Mouse (Mus musculus): ENCODE measurements around the gene F2rl1. TPM values are rescaled to one million over a fixed set of nuclear protein-coding genes. Genes with fewer than 3 reads are reported as not detected.
A peak's percentile ranks its signal among the peaks of the same experiment; 100 is the strongest.
"Not testable (repeated sequence)": the region's sequence is repeated elsewhere in the genome, so short reads cannot be mapped to it uniquely, and the experiment has no call there.

The F2rl1 gene
- polyA plus RNA-seq, 1 experiment from 2014 or later = 4.5 TPM

DNA sequence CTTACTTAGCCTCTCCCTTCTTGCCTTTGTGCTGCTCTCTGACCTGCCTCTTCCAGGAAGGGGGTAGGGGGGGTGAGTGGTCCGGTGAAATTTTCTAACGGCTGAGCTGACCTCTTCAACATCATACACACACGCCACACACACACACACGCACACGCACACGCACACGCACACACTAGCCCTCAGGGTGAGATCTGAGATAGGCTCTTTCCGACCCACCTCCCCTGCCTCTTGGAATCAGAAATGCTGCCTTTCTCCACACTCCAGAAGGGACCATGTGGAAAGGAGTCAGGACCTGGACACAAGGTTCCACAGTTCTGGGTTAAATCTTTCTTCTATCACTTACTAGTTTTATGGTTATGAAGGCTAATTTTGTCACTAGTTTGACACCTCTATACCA, 8.6 kb upstream of the F2rl1 start:
- ATAC-seq (ENCODE audit: insufficient read depth) = no peak
- WGBS = 40% methylated on average over 8 of the region's 8 CpGs
- Histone ChIP-seq H3K4me2 (peak overlapping the region; percentile 44; the same call in 1 of the 2 replicates), H3K36me3 (ENCODE audit: insufficient read depth) (no peaks in the 10 kb centered on the region), H3K9me3 (ENCODE audit: low read depth, low read length) (no peaks in the 10 kb centered on the region), H3K27me3 (ENCODE audit: insufficient read depth, low read length) (no peaks in the 10 kb centered on the region), H3K9ac (no peak overlapping the region), H3K27ac (ENCODE audit: low read depth) (peak overlapping the region; percentile 71; the same call in 1 of the 2 replicates), H3K4me3 (ENCODE audit: low read depth, low read length) (no peak overlapping the region), H3K4me1 (ENCODE audit: insufficient read depth) (peaks cover 4% of the 10 kb centered on the region; the same call in 1 of the 2 replicates)
- no peak for DNase-seq
- TF ChIP-seq CTCF (IDR thresholded peaks at IDR 0.05; ENCODE audit: low read depth) = no peak

GRCm38 (mm10) chr13:95533121-95533520, 8.1 kb upstream of the F2rl1 start:
- not testable (repeated sequence) for H3K27me3 ChIP-seq (ENCODE audit: insufficient read depth, low read length); H3K4me3 ChIP-seq (ENCODE audit: low read depth, low read length); H3K4me2 ChIP-seq; H3K9ac ChIP-seq; H3K4me1 ChIP-seq (ENCODE audit: insufficient read depth); H3K27ac ChIP-seq (ENCODE audit: low read depth); ATAC-seq (ENCODE audit: insufficient read depth); DNase-seq; H3K9me3 ChIP-seq (ENCODE audit: low read depth, low read length); H3K36me3 ChIP-seq (ENCODE audit: insufficient read depth)
- WGBS = 76% methylated on average over 5 of the region's 5 CpGs

- Histone ChIP-seq H3K9ac (no peak overlapping the region), H3K27me3 (ENCODE audit: insufficient read depth, low read length) (peaks cover 2% of the 10 kb centered on the region; the same call in 1 of the 2 replicates), H3K4me2 (no peak overlapping the region), H3K9me3 (ENCODE audit: low read depth, low read length) (no peaks in the 10 kb centered on the region), H3K27ac (ENCODE audit: low read depth) (no peak overlapping the region), H3K4me1 (ENCODE audit: insufficient read depth) (peaks cover 4% of the 10 kb centered on the region; the same call in 1 of the 2 replicates), H3K36me3 (ENCODE audit: insufficient read depth) (no peaks in the 10 kb centered on the region), H3K4me3 (ENCODE audit: low read depth, low read length) (no peak overlapping the region)
- ATAC-seq (ENCODE audit: insufficient read depth) (no peak), DNase-seq (peak; percentile 36)
- TF ChIP-seq CTCF (IDR thresholded peaks at IDR 0.05; ENCODE audit: low read depth) = no peak
- WGBS = 16% methylated on average over 9 of the region's 9 CpGs
Observed at GRCm38 (mm10) chr13:95531273-95532045, 6.4 kb upstream of the F2rl1 start.

GRCm38 (mm10) chr13:95529246-95529645, 4.2 kb upstream of the F2rl1 start:
- Histone ChIP-seq H3K36me3 (ENCODE audit: insufficient read depth) (no peaks in the 10 kb centered on the region), H3K27me3 (ENCODE audit: insufficient read depth, low read length) (peaks cover 21% of the 10 kb centered on the region), H3K4me2 (no peak overlapping the region), H3K9ac (no peak overlapping the region), H3K9me3 (ENCODE audit: low read depth, low read length) (no peaks in the 10 kb centered on the region), H3K27ac (ENCODE audit: low read depth) (no peak overlapping the region), H3K4me1 (ENCODE audit: insufficient read depth) (0 out of 2 replicates have a peak, but pooled peaks cover 3% of the 10 kb centered on the region), H3K4me3 (ENCODE audit: low read depth, low read length) (no peak overlapping the region)
- no peak for TF ChIP-seq CTCF (IDR thresholded peaks at IDR 0.05; ENCODE audit: low read depth)
- ATAC-seq (ENCODE audit: insufficient read depth) (no peak), DNase-seq (no peak)
- WGBS = 85% methylated on average over 2 of the region's 2 CpGs

GRCm38 (mm10) chr13:95524424-95524673, 678 bp downstream of the F2rl1 start:
- peak overlapping the region; percentile 45 for H3K9ac ChIP-seq
- no peak overlapping the region for H3K27ac ChIP-seq (ENCODE audit: low read depth)
- DNase-seq (no peak), ATAC-seq (ENCODE audit: insufficient read depth) (no peak; the same call in 1 of the 2 replicates)
- H3K36me3 ChIP-seq (ENCODE audit: insufficient read depth) = no peaks in the 10 kb centered on the region
- peak overlapping the region; percentile 78 for H3K4me2 ChIP-seq
- H3K9me3 ChIP-seq (ENCODE audit: low read depth, low read length) = no peaks in the 10 kb centered on the region
- TF ChIP-seq CTCF (IDR thresholded peaks at IDR 0.05; ENCODE audit: low read depth) = no peak
- peaks cover 21% of the 10 kb centered on the region for H3K27me3 ChIP-seq (ENCODE audit: insufficient read depth, low read length)
- 0 out of 2 replicates have a peak, but pooled peaks cover 3% of the 10 kb centered on the region for H3K4me1 ChIP-seq (ENCODE audit: insufficient read depth)
- WGBS = 0% methylated on average over 13 of the region's 13 CpGs
- H3K4me3 ChIP-seq (ENCODE audit: low read depth, low read length) = peak overlapping the region; percentile 51

- H3K4me2 ChIP-seq = peak overlapping the region; percentile 78
- DNase-seq (peak; percentile 70), ATAC-seq (ENCODE audit: insufficient read depth) (peak; percentile 45)
- no peak for TF ChIP-seq CTCF (IDR thresholded peaks at IDR 0.05; ENCODE audit: low read depth)
- WGBS = 4% methylated on average over 29 of the region's 29 CpGs
- H3K4me3 ChIP-seq (ENCODE audit: low read depth, low read length) = peak overlapping the region; percentile 51
- H3K9ac ChIP-seq = peak overlapping the region; percentile 45
- H3K27me3 ChIP-seq (ENCODE audit: insufficient read depth, low read length) = peaks cover 21% of the 10 kb centered on the region
- 0 out of 2 replicates have a peak, but pooled peaks cover 3% of the 10 kb centered on the region for H3K4me1 ChIP-seq (ENCODE audit: insufficient read depth)
- no peaks in the 10 kb centered on the region for H3K9me3 ChIP-seq (ENCODE audit: low read depth, low read length)
- no peaks in the 10 kb centered on the region for H3K36me3 ChIP-seq (ENCODE audit: insufficient read depth)
- H3K27ac ChIP-seq (ENCODE audit: low read depth) = no peak overlapping the region
Observed at GRCm38 (mm10) chr13:95523659-95524423, 1.2 kb downstream of the F2rl1 start.

DNA sequence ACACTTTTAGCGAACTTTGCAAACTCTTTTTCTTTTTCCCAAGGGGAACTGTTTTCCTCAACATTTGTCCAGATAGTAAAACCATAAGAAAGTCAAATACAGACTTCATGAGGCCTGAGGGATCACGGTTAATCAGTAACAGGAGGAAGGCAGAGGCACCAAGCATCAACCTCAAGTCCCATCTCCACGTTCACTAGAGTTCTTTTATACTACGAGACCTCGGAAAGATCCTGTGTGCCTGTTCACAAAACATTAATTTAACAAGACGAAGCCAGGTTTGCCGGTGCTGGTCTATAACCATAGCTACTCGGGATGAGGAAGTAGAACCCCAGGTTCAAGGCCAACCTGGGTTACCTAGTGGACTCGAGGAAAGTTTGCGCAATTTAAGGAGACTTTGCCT, 2.9 kb downstream of the F2rl1 start:
- no peaks in the 10 kb centered on the region for H3K36me3 ChIP-seq (ENCODE audit: insufficient read depth)
- H3K9ac ChIP-seq = no peak overlapping the region
- WGBS = 75% methylated on average over 10 of the region's 10 CpGs
- H3K4me2 ChIP-seq = no peak overlapping the region
- DNase-seq (no peak), ATAC-seq (ENCODE audit: insufficient read depth) (no peak)
- H3K27me3 ChIP-seq (ENCODE audit: insufficient read depth, low read length) = peaks cover 21% of the 10 kb centered on the region
- TF ChIP-seq CTCF (IDR thresholded peaks at IDR 0.05; ENCODE audit: low read depth) = no peak
- H3K27ac ChIP-seq (ENCODE audit: low read depth) = no peak overlapping the region
- 0 out of 2 replicates have a peak, but pooled peaks cover 3% of the 10 kb centered on the region for H3K4me1 ChIP-seq (ENCODE audit: insufficient read depth)
- no peaks in the 10 kb centered on the region for H3K9me3 ChIP-seq (ENCODE audit: low read depth, low read length)
- H3K4me3 ChIP-seq (ENCODE audit: low read depth, low read length) = no peak overlapping the region

All from lung, embryonic 14.5 days (tissue).